Mouse (Mus musculus): ENCODE results near the gene Foxn3. TPM values are rescaled to one million over a fixed set of nuclear protein-coding genes. Genes with fewer than 3 reads are reported as not detected.

The Foxn3 gene
- polyA plus RNA-seq, 1 experiment = 91.0 TPM

DNA sequence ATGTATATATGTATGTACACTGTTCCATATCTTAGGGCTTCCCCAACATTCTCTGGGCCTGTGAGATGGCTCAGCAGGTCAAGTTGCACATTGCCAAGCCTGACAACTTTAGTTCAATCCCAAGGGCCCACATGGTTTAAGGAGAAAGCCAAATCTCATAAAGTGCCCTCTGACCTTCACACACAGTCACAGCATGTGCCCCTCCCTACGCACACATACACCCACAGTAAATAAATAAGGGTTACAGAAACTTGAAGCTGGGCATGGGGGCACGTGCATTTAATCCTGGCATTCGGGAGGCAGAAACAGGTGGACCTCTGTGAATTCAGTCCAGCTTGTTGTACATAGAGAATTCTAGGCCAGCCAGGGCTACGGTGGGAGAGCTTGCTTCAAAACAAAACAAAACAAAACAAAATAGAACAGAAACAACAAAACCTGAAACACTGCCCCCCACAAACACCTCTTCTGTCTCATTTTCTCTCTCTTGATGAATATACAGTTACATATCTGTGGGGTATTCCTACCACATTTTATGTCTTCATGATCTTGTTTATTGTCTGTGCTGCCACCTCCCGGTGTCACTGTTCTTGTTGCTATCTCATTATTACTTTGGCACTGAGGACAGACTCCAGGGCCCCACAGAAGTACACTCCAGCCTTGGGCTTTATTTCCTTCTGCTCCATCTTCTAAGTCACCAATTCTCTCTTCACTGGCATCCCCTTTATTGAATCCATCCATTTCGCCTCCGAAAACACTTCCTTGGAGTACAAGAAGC lies 19.8 kb downstream of the Foxn3 start:
- TF ChIP-seq POLR2A (IDR thresholded peaks at IDR 0.05; ENCODE audit: insufficient read depth, low read depth, low read length) (no peak), CTCF (IDR thresholded peaks at IDR 0.05; ENCODE audit: insufficient read depth, low read depth, low read length) (no peak)
- WGBS = 93% methylated on average over 7 of the region's 7 CpGs
- H3K27ac ChIP-seq (ENCODE audit: insufficient read depth, low read depth, low read length) = no peak overlapping the region
- H3K4me1 ChIP-seq (ENCODE audit: control insufficient read depth, insufficient read depth, low read length) = no peaks in the 10 kb centered on the region
- no peak overlapping the region for H3K4me3 ChIP-seq (ENCODE audit: insufficient read depth, low read depth, low read length)

GRCm38 (mm10) chr12:99540201-99540600 lies 23.2 kb downstream of the Foxn3 start:
- no peak for TF ChIP-seq CTCF (IDR thresholded peaks at IDR 0.05; ENCODE audit: insufficient read depth, low read depth, low read length)
- no peak for TF ChIP-seq POLR2A (IDR thresholded peaks at IDR 0.05; ENCODE audit: insufficient read depth, low read depth, low read length)
- H3K4me3 ChIP-seq (ENCODE audit: insufficient read depth, low read depth, low read length) = no peak overlapping the region
- WGBS = 94% methylated on average over 4 of the region's 4 CpGs
- H3K27ac ChIP-seq (ENCODE audit: insufficient read depth, low read depth, low read length) = no peak overlapping the region
- H3K4me1 ChIP-seq (ENCODE audit: control insufficient read depth, insufficient read depth, low read length) = no peaks in the 10 kb centered on the region

DNA sequence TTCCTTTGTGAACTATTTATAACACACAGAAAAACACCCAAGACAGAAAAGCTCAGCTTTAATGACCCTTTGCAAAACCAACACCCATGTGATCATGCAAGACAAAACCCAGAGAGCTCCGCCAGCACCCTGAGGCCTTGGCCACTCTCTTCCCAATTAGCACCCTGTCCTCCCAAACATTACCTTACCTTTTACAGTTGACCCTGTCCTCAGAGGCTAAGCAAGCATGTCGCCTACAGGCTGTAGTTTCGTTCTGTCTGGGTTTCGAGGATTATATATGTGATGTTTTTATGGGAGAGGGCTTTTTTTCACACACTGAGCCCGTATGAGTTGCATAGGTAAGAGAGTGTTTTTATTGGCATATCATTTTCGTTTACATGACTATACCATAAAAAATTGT lies 26.1 kb downstream of the Foxn3 start:
- Histone ChIP-seq H3K4me3 (ENCODE audit: insufficient read depth, low read depth, low read length) (no peak overlapping the region), H3K4me1 (ENCODE audit: control insufficient read depth, insufficient read depth, low read length) (no peaks in the 10 kb centered on the region), H3K27ac (ENCODE audit: insufficient read depth, low read depth, low read length) (no peak overlapping the region)
- WGBS = 92% methylated on average over 6 of the region's 6 CpGs
- TF ChIP-seq POLR2A (IDR thresholded peaks at IDR 0.05; ENCODE audit: insufficient read depth, low read depth, low read length) = no peak

- no peak overlapping the region for H3K4me3 ChIP-seq (ENCODE audit: insufficient read depth, low read depth, low read length)
- H3K27ac ChIP-seq (ENCODE audit: insufficient read depth, low read depth, low read length) = no peak overlapping the region
- TF ChIP-seq CTCF (IDR thresholded peaks at IDR 0.05; ENCODE audit: insufficient read depth, low read depth, low read length) (no peak), POLR2A (IDR thresholded peaks at IDR 0.05; ENCODE audit: insufficient read depth, low read depth, low read length) (no peak)
- 93% methylated on average over 5 of the region's 5 CpGs for WGBS
- H3K4me1 ChIP-seq (ENCODE audit: control insufficient read depth, insufficient read depth, low read length) = no peaks in the 10 kb centered on the region
Observed at GRCm38 (mm10) chr12:99536426-99536825, 27.0 kb downstream of the Foxn3 start.

DNA sequence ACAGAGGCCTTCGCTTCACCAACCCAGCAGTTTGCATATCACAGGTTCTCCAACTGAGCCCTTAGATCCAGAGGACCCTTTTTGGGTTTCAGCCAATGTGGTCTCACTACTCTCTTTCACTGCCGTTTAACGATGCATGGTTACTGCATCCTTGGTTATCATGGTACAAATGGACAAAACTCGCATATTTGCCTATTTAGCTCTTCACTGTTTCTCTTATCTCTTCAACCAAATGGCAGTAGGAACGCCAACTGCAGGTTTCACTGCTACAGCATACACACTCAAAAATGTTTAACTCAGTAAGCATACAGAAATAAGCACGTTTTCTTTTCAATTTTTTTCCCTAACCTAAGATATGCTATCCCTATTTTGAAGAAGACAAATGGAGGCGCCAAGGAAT lies 31.0 kb downstream of the Foxn3 start:
- Histone ChIP-seq H3K4me3 (ENCODE audit: insufficient read depth, low read depth, low read length) (no peak overlapping the region), H3K27ac (ENCODE audit: insufficient read depth, low read depth, low read length) (no peak overlapping the region), H3K4me1 (ENCODE audit: control insufficient read depth, insufficient read depth, low read length) (peaks cover 5% of the 10 kb centered on the region; the same call in 1 of the 2 replicates)
- 87% methylated on average over 7 of the region's 7 CpGs for WGBS
- no peak for TF ChIP-seq POLR2A (IDR thresholded peaks at IDR 0.05; ENCODE audit: insufficient read depth, low read depth, low read length)
- no peak for TF ChIP-seq CTCF (IDR thresholded peaks at IDR 0.05; ENCODE audit: insufficient read depth, low read depth, low read length)

DNA sequence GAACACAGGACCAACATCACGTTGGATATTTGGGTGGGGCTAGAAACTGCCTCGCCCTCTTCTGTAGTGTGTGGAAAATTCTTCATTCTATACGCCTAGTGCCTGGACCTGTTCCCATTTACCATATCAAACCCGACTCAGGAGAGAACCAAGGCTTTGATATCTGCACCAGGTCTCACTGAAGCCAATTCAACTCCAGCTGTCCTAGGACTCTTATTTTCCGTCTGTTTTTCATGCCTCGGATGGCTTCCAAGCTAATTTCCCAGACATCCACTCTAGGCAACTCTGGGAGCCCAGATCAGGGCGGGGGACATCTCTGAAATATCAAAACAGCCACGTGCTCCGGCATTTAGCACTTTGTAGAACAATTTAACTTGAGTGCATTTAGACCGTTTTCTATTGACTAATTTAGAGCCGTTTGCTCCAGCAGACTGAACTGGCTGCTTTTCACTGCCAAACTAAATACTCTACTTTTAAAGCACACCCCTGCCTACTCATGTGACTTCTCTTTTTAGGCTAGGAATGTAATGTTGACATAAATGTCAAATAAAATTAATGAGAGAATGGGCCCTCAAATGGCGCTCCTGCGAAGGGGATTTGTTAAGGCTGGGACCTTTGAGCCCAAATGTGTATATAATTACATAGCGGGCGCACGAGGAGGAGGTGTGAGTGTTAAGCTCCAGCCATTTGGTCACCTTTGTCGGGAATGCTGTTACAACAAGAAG lies 33.5 kb downstream of the Foxn3 start:
- 50% methylated on average over 17 of the region's 17 CpGs for WGBS
- TF ChIP-seq POLR2A (IDR thresholded peaks at IDR 0.05; ENCODE audit: insufficient read depth, low read depth, low read length) = no peak
- TF ChIP-seq CTCF (IDR thresholded peaks at IDR 0.05; ENCODE audit: insufficient read depth, low read depth, low read length) = no peak
- H3K4me1 ChIP-seq (ENCODE audit: control insufficient read depth, insufficient read depth, low read length) = peaks cover 11% of the 10 kb centered on the region
- no peak overlapping the region for H3K27ac ChIP-seq (ENCODE audit: insufficient read depth, low read depth, low read length)
- no peak overlapping the region for H3K4me3 ChIP-seq (ENCODE audit: insufficient read depth, low read depth, low read length)

- WGBS = 95% methylated on average over 5 of the region's 5 CpGs
- Histone ChIP-seq H3K4me1 (ENCODE audit: control insufficient read depth, insufficient read depth, low read length) (peaks cover 11% of the 10 kb centered on the region), H3K4me3 (ENCODE audit: insufficient read depth, low read depth, low read length) (no peak overlapping the region), H3K27ac (ENCODE audit: insufficient read depth, low read depth, low read length) (no peak overlapping the region)
- TF ChIP-seq CTCF (IDR thresholded peaks at IDR 0.05; ENCODE audit: insufficient read depth, low read depth, low read length) = no peak
- no peak for TF ChIP-seq POLR2A (IDR thresholded peaks at IDR 0.05; ENCODE audit: insufficient read depth, low read depth, low read length)
Observed at GRCm38 (mm10) chr12:99528958-99529357, 34.4 kb downstream of the Foxn3 start.

- Histone ChIP-seq H3K4me3 (ENCODE audit: insufficient read depth, low read depth, low read length) (no peak overlapping the region), H3K4me1 (ENCODE audit: control insufficient read depth, insufficient read depth, low read length) (peaks cover 11% of the 10 kb centered on the region), H3K27ac (ENCODE audit: insufficient read depth, low read depth, low read length) (no peak overlapping the region)
- WGBS = 85% methylated on average over 6 of the region's 6 CpGs
- no peak for TF ChIP-seq CTCF (IDR thresholded peaks at IDR 0.05; ENCODE audit: insufficient read depth, low read depth, low read length)
Observed at GRCm38 (mm10) chr12:99527452-99527851, 35.9 kb downstream of the Foxn3 start.

DNA sequence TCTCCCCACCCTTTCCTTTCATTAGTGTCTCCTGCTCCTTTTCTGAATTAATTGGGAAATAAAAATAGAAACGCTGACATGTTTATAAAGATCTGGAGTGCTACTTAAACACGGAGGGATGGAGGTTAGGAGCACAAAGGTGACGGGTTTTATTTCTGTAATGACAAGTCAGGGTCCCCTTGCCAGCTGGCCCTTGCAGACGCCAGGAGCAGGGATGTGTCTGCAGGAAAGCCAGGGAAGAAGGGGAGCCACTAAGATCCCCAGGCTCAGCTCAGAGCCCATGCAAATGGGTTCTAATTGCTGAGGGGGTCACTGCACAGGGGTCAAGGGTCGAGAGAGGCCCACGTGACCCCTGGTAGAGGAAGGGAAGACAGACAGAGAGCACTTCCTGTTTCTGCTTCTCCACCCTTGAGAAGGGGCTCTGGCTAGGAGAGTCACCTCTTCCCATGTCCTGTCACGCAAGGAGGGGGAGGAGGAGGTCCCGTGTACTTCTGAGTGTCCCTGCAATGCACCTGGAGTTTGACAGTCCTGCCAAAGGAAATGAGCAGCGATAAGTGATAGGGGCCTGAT lies 36.7 kb downstream of the Foxn3 start:
- WGBS = 62% methylated on average over 9 of the region's 9 CpGs
- Histone ChIP-seq H3K27ac (ENCODE audit: insufficient read depth, low read depth, low read length) (no peak overlapping the region), H3K4me3 (ENCODE audit: insufficient read depth, low read depth, low read length) (no peak overlapping the region), H3K4me1 (ENCODE audit: control insufficient read depth, insufficient read depth, low read length) (peaks cover 11% of the 10 kb centered on the region)
- TF ChIP-seq CTCF (IDR thresholded peaks at IDR 0.05; ENCODE audit: insufficient read depth, low read depth, low read length) = no peak
- no peak for TF ChIP-seq POLR2A (IDR thresholded peaks at IDR 0.05; ENCODE audit: insufficient read depth, low read depth, low read length)

Measured in olfactory bulb, adult 2 months (tissue).